Mouse (Mus musculus): Measurements from ENCODE around the gene Cep57l1.
A peak's percentile ranks its signal among the peaks of the same experiment; 100 is the strongest.

Gene Cep57l1

GRCm38 (mm10) chr10:41735398-41735797, 74.3 kb downstream of the Cep57l1 start:
- no peak for DNase-seq

- no peak for DNase-seq
Measured at GRCm38 (mm10) chr10:41733214-41733613, 76.5 kb downstream of the Cep57l1 start.

- DNase-seq, result no peak
Measured at GRCm38 (mm10) chr10:41731932-41732331, 77.7 kb downstream of the Cep57l1 start.

- DNase-seq, result no peak
Measured at GRCm38 (mm10) chr10:41730746-41731145, 78.9 kb downstream of the Cep57l1 start.

- DNase-seq, result no peak
Measured at GRCm38 (mm10) chr10:41726215-41726614, 83.5 kb downstream of the Cep57l1 start.

GRCm38 (mm10) chr10:41719587-41719986, 90.1 kb downstream of the Cep57l1 start:
- DNase-seq, result no peak

GRCm38 (mm10) chr10:41716029-41716897, 93.4 kb downstream of the Cep57l1 start, which contains the start of gene Ccdc162:
Gene Ccdc162 (minus strand): TSS chr10:41716634.
- DNase-seq, result no peak

GRCm38 (mm10) chr10:41715557-41715956, 94.1 kb downstream of the Cep57l1 start:
- no peak for DNase-seq

- no peak for DNase-seq
Measured at GRCm38 (mm10) chr10:41711467-41711866, 98.2 kb downstream of the Cep57l1 start.

- no peak for DNase-seq
Measured at GRCm38 (mm10) chr10:41710773-41711172, 98.9 kb downstream of the Cep57l1 start.

- DNase-seq, result no peak
Measured at GRCm38 (mm10) chr10:41709341-41709740, 100.3 kb downstream of the Cep57l1 start.

- peak; percentile 61 for DNase-seq
Measured at GRCm38 (mm10) chr10:41699669-41700068, 110.0 kb downstream of the Cep57l1 start.

- DNase-seq, result no peak
Measured at GRCm38 (mm10) chr10:41697040-41697439, 112.6 kb downstream of the Cep57l1 start.

GRCm38 (mm10) chr10:41690978-41691377, 118.7 kb downstream of the Cep57l1 start:
- no peak for DNase-seq

GRCm38 (mm10) chr10:41689941-41690887, 119.5 kb downstream of the Cep57l1 start:
- peak; percentile 73 for DNase-seq

- peak; percentile 78 for DNase-seq
Measured at GRCm38 (mm10) chr10:41684548-41684996, 125.1 kb downstream of the Cep57l1 start.

GRCm38 (mm10) chr10:41682546-41683393, 126.9 kb downstream of the Cep57l1 start:
- DNase-seq, result peak; percentile 88

- peak; percentile 80 for DNase-seq
Measured at GRCm38 (mm10) chr10:41678746-41679360, 130.8 kb downstream of the Cep57l1 start.

- DNase-seq, result peak; percentile 27
Measured at GRCm38 (mm10) chr10:41677396-41677795, 132.3 kb downstream of the Cep57l1 start.

- peak; percentile 69 for DNase-seq
Measured at GRCm38 (mm10) chr10:41676661-41677061, 133.0 kb downstream of the Cep57l1 start.

- no peak for DNase-seq
Measured at GRCm38 (mm10) chr10:41675842-41676571, 133.7 kb downstream of the Cep57l1 start.
